ENCODE assay signal across 13 mouse cellular contexts in the genomic region with DNA sequence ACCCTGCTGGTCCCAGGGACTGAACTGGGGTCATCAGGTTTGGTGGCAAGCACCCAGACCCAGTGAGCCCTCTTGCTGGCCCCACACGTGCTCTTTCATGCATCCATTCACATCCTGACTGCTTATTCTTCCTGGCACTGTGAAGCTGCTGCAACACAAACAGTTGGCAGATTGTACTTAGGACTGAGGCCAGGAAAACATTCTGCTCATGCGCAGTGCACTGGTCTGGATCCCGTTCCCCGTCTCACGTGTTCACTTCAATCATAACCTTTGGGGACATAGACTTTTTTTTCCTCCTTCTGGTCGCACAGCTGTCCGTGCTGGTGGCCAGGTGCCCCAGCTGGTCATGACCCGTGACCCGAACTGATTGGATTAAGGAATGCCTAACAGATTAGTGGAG. TPM values are rescaled to one million over a fixed set of nuclear protein-coding genes. Genes with fewer than 3 reads are reported as not detected.
DNase-seq lines count a peak whose midpoint lies in the region; ATAC-seq and TF ChIP-seq lines count a peak whose summit lies in the region.
"Had no signal": no experiment of that assay in that cellular context is flagged by ENCODE, and none has a peak within 500 bp of the region (broad histone marks: within the 10 kb centered on the region; RNA-seq: fewer than 3 reads in every experiment).

No protein-coding gene starts in this region.

- no peak overlapping the region for H3K27ac ChIP-seq in gastrocnemius, adult 2 months
- no peak overlapping the region for H3K27ac ChIP-seq in liver, embryonic 12.5 days
- H3K27ac ChIP-seq in liver, embryonic 11.5 days (ENCODE audit: low read depth, low read length), result no peak overlapping the region

- H3K9me3 ChIP-seq in liver, embryonic 12.5 days (replicated peaks), result no peaks in the 10 kb centered on the region
- H3K9me3 ChIP-seq in liver, embryonic 11.5 days (ENCODE audit: control insufficient read depth, low read length), result no peaks in the 10 kb centered on the region

- H3K36me3 ChIP-seq in liver, embryonic 12.5 days, result no peaks in the 10 kb centered on the region
- no peaks in the 10 kb centered on the region for H3K36me3 ChIP-seq in liver, embryonic 11.5 days (ENCODE audit: control insufficient read depth, insufficient read depth, low read length)

- H3K9ac ChIP-seq in liver, embryonic 12.5 days, result no peak overlapping the region
- H3K9ac ChIP-seq in liver, embryonic 11.5 days (ENCODE audit: low read depth, low read length), result no peak overlapping the region

- H3K4me1 ChIP-seq in liver, embryonic 12.5 days, result peaks cover 22% of the 10 kb centered on the region
- peaks cover 6% of the 10 kb centered on the region; the same call in 1 of the 2 replicates for H3K4me1 ChIP-seq in liver, embryonic 11.5 days (replicated peaks; ENCODE audit: control insufficient read depth, insufficient read depth, low read length)

- 72% methylated on average over 9 of the region's 9 CpGs for WGBS in liver, embryonic 12.5 days (ENCODE audit: insufficient replicate concordance)
- 85% methylated on average over 9 of the region's 9 CpGs for WGBS in liver, embryonic 11.5 days

- intact Hi-C loops in gastrocnemius, adult 2 months (cut with DNase I), result loop anchor here (5.0 kb wide), 1 partner anchor 73 kb away; no protein-coding TSS in a partner anchor

- ATAC-seq in liver, embryonic 12.5 days, result no peak
- ATAC-seq in liver, embryonic 11.5 days (replicated peaks; ENCODE audit: low FRiP score), result no peak
- ATAC-seq: CD4-positive, CD25-positive, alpha-beta regulatory T cell, adult 4 months; midbrain, embryonic 16.5 days had no signal

- peak overlapping the region; percentile 22; the same call in 1 of the 2 replicates for H3K4me2 ChIP-seq in liver, embryonic 12.5 days
- H3K4me2 ChIP-seq in liver, embryonic 11.5 days, result no peak overlapping the region

- no peak for TF ChIP-seq CTCF in gastrocnemius, adult 2 months (IDR thresholded peaks at IDR 0.05)

- DNase-seq in gastrocnemius, adult 2 months, result no peak
- no peak for DNase-seq in gastrocnemius, postnatal 25 days
- no peak for DNase-seq in liver, embryonic 11.5 days (ENCODE audit: low spot score)
- peak; percentile 53 to 61 for DNase-seq in kidney, adult 8-10 months
- DNase-seq in retina, postnatal 7 days (ENCODE audit: low read depth, low spot score), result peak; percentile 48
- DNase-seq in spleen, postnatal 14 days (ENCODE audit: low spot score in 2 of 2), result no peak
- DNase-seq in neural tube, embryonic 10.5 days (ENCODE audit: extremely low spot score, low spot score), result no peak
- DNase-seq: embryo, embryonic 11 days; lung, postnatal 10 days had no signal

- H3K27me3 ChIP-seq in liver, embryonic 12.5 days (replicated peaks), result no peaks in the 10 kb centered on the region
- no peaks in the 10 kb centered on the region for H3K27me3 ChIP-seq in liver, embryonic 11.5 days (replicated peaks; ENCODE audit: control insufficient read depth, insufficient read depth, low read length)

- peak overlapping the region; percentile 40 for H3K4me3 ChIP-seq in gastrocnemius, adult 2 months
- H3K4me3 ChIP-seq in liver, embryonic 12.5 days, result no peak overlapping the region
- no peak overlapping the region for H3K4me3 ChIP-seq in liver, embryonic 11.5 days (ENCODE audit: low read depth, low read length)

RNA-seq across cellular contexts. Expression of a gene that starts 19.7 kb away (rescaled TPM):
- 10 to 100 TPM; 11.8 to 16.9 TPM for total RNA-seq in gastrocnemius, adult 2 months (2021)
- total RNA-seq in gastrocnemius, postnatal 25 days (2021), result 10 to 100 TPM; 11.7 to 25.2 TPM
- 87.1 and 88.8 TPM in 2 replicates for polyA plus RNA-seq in liver, embryonic 12.5 days (2016; fragmentation: Nextera tagmentation; extraction: Ambion mirVana)
- 104 and 108 TPM in 2 replicates for polyA plus RNA-seq in liver, embryonic 11.5 days (2014; fragmentation: Nextera tagmentation; extraction: Ambion mirVana)

RNA-seq across cellular contexts. Expression of a gene that starts 28.6 kb away (rescaled TPM):
- total RNA-seq in gastrocnemius, adult 2 months (2021), result not detected
- not detected for total RNA-seq in gastrocnemius, postnatal 25 days (2021)
- 0.38 and 0.66 TPM in 2 replicates for polyA plus RNA-seq in liver, embryonic 12.5 days (2016; fragmentation: Nextera tagmentation; extraction: Ambion mirVana)
- polyA plus RNA-seq in liver, embryonic 11.5 days (2014; fragmentation: Nextera tagmentation; extraction: Ambion mirVana), result 0.18 and 0.34 TPM in 2 replicates
- total RNA-seq: gastrocnemius, postnatal 4 days had no signal

RNA-seq across cellular contexts. Expression of a gene that starts 29.4 kb away (rescaled TPM):
- 1,000 to 10,000 TPM; 1,479 to 2,293 TPM for total RNA-seq in gastrocnemius, adult 2 months (2021)
- 1,000 to 10,000 TPM in 1 of 2 experiments, 100 to 1,000 TPM in 1; 606 to 1,413 TPM for total RNA-seq in gastrocnemius, postnatal 25 days (2021)
- 657 and 673 TPM in 2 replicates for polyA plus RNA-seq in liver, embryonic 12.5 days (2016; fragmentation: Nextera tagmentation; extraction: Ambion mirVana)
- polyA plus RNA-seq in liver, embryonic 11.5 days (2014; fragmentation: Nextera tagmentation; extraction: Ambion mirVana), result 772 and 827 TPM in 2 replicates

Comparison
In these comparisons a context has a peak if more than half of its experiments do, and no peak if none do; other contexts are left out.
1. DNase-seq: peak in kidney, adult 8-10 months (2 of 2) and retina, postnatal 7 days (single experiment); none in gastrocnemius, adult 2 months (single experiment), gastrocnemius, postnatal 25 days (single experiment), liver, embryonic 11.5 days (single experiment), spleen, postnatal 14 days (0 of 2) and neural tube, embryonic 10.5 days (single experiment).